Mouse (Mus musculus) left cerebral cortex, postnatal 10 days (tissue): ENCODE measurements at regions not wholly inside any gene's neighbourhood (a gene's known extent, or its start where the extent isn't known, plus 50 kb on each side); places are given as distances from the start of the nearest gene placed in this dataset.
A peak's percentile ranks its signal among the peaks of the same experiment; 100 is the strongest.

Experiments used
- DNase-seq, 2 experiments: peaks; one replicate each; pipeline ENCODE4 v3.0.0; 2021 to 2022; ENCODE audit warnings: low spot score in 2 of 2, mixed read lengths in 1 of 2; ENCODE audit errors: extremely low spot score in 1 of 2
- intact Hi-C: fragments of 180-260 bp; cut with DNase I; formaldehyde crosslinking; loops from one replicate; pipeline ENCODE4 v1.15.1; 2025

- intact Hi-C loops: no loop called here
Observed at GRCm38 (mm10) chr2:178593743-178594142, 163.4 kb downstream of the Cdh26 start.

DNA sequence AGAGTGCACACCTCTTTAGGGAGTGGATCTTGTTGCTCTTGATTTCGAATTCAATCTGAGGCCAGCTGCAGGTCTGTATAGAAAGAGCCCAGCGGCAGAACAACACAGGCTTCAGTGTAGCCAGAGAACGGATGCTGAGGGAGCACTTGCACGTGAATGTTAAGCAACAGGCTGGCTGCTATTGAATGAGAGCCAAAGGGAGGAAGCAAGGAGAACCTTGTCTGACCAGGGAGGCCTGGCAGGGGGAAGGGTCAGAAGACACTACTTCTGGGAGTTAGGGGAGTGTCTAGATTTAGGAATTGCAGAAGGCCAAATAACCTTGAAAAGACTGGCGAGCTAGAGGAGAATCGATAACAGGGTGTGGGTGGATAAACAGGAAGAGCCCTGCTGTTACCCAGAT lies 163.8 kb downstream of the Cdh26 start:
- intact Hi-C loops: no loop called here
- DNase-seq: no peak

More at GRCm38 (mm10) chr2:178593743-178594142, 163.4 kb downstream of the Cdh26 start:
- no peak for DNase-seq

DNA sequence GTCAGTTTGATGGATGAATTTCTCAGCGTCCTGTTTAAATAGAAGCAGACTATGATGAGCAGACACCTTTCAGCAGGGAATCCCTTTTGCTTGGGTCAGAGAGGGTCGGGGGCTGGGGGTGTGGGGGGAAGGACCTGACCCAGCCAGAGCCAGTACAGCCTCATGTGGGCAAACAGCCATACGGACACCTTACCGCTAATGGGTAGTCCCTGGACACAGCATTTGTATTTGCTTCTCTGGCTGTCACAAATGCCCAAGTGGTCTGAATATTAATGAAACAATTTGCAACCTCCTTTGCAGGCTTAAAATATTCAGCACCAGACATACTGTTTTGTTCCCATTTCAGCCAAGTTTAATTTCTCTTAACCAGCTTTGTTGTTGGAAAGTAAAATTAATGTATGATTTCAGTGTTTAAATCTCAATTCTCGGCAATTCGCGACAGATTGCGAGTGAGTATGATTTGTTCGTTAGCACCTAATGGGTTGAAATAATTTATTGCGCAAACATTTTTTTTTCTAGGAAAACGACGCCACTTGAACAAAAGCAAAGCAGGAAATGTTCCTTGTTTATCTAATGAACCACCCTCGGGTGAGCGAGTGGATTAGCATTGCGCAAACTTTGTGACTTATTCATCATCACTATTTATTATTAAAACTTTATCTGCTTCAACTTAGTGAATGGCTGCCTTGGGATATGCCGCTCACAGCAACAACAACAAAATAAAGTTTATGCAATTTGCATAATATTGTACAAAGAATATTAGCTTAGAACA lies 166.2 kb downstream of the Cdh26 start:
- no peak for DNase-seq
- intact Hi-C loops: no loop called here

DNA sequence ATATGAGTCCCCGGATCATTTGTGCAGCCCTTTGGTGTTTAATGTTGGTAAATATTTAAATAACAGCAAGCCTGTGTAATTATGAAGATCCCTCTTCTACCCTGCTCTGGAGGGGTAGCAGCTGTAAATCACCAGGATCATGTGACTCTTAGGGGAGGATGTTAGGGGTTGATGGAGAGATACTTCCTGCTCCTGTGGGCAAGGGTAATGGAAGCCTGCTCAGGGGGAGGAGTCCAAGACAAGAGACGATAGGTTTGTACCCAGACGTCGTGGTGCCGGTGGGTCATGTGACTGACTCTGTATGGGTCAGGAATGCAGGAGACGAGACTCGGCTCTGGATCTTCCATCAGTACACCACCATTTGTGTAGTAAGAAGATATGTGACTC lies 166.7 kb downstream of the Cdh26 start:
- DNase-seq: no peak
- intact Hi-C loops: no loop called here

- intact Hi-C loops: no loop called here
- no peak for DNase-seq
Observed at GRCm38 (mm10) chr2:178598371-178598770, 168.0 kb downstream of the Cdh26 start.

GRCm38 (mm10) chr2:178598836-178599235 lies 168.5 kb downstream of the Cdh26 start:
- intact Hi-C loops: no loop called here
- no peak for DNase-seq

- DNase-seq: no peak
- intact Hi-C loops: no loop called here
Observed at GRCm38 (mm10) chr2:178603443-178603842, 173.1 kb downstream of the Cdh26 start.

- intact Hi-C loops: no loop called here
- peak; percentile 20 to 57 for DNase-seq
Observed at GRCm38 (mm10) chr2:178606733-178607132, 176.4 kb downstream of the Cdh26 start.

DNA sequence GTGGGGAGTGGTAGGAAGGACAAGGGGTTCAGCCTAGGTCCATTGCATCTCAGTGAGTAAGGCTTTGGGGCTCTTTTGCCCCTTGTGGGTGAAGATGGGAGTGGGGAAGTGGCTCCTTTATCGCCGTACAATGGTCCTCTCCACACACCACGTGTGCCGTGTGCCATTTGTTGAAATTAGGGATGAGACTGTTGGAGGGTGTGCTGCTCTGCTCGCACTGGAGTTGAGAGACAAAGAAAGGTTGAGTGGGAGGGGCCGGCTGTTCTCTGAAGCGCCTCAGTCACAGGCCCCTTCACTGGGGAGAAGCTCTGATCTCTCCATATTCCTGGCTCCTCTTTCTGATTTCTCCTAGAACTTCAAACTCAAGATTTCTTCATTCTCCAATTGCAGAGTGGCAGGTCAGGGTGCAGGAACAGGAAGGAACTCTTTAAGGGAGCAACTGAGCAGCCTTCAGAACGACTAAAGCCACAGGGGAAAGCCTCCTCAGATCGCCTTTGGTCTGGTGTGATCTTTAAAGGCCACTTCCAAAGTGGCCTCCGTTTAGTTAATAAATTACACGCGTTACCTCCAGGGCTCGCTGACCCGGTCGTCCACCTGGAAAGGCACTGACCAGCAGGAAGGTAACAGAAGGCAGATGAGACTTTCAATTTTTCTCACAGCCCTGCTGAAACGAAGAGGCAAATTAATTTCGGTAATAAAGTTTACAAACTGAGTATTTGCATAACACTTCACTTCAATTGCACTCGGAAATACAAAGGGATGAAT lies 180.1 kb downstream of the Cdh26 start:
- intact Hi-C loops: no loop called here
- DNase-seq: no peak

DNA sequence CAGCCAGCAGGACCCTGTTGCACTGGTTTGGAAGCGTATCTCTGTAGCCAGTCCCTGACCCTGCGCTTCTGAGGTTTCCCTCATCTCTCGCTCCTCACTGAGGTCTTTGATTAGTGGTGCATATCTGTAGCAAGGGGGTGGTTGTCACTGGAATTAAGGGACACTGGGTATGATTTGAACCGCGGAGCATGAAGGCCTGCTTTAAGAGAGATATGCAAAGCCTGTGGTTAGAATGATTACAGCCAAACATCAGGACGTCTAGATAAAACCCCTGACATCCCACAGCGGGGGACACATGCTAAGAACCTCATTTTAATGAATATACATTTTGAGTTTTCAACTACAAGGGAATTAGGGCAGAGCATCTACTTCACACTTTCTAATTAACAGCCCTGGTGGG lies 184.4 kb downstream of the Cdh26 start:
- intact Hi-C loops: no loop called here

DNA sequence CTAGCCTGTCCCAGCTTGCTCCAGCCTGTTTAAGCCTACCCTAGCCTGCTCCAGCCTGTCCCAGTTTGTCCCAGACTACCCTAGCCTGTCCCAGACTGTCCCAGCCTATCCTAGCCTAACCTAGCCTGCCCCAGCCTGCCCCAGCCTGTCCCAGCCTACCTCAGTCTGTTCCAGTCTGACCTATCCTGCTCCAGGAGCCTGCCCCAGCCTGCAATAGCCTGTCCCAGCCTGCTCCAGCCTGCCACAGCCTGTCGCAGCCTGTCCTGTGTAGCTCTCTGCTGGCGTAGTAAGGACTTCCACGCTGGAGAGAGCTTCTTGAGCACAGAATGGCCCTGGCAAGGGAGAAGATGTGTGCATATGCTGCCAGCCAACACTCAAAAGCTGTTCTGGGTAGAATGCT lies 192.5 kb downstream of the Cdh26 start:
- intact Hi-C loops: loop anchor here (5.0 to 10.0 kb wide), 2 partner anchors 50 to 572 kb away; no protein-coding TSS in a partner anchor
- DNase-seq: peak in 1 of 2 experiments; percentile 34

More for the DNA sequence above, 184.4 kb downstream of the Cdh26 start:
- DNase-seq: no peak

GRCm38 (mm10) chr2:178624475-178624874 lies 194.1 kb downstream of the Cdh26 start:
- intact Hi-C loops: loop anchor here (5.0 to 10.0 kb wide), 2 partner anchors 52 to 570 kb away; no protein-coding TSS in a partner anchor
- DNase-seq: no peak

DNA sequence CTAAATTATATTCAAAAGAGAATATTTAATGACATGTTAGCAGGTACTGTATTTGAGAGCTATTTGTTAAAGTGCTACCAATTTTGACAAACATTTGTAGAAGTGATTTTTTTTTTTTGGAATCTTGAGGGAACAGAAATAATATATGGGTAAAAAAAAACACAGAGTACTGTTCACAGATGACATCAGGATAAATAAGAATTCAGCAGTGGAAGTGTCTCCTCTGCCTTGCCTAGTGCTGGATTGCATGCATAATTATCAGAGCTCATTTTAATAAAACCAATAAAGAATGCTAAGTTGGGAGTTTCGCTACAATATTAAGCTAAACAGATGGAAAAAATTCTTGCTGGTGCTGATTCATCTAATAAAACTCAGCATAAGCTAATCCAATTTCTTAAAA lies 194.6 kb downstream of the Cdh26 start:
- intact Hi-C loops: loop anchor here (5.0 to 10.0 kb wide), 2 partner anchors 53 to 570 kb away; no protein-coding TSS in a partner anchor
- no peak for DNase-seq

GRCm38 (mm10) chr2:178629756-178630155 lies 199.4 kb downstream of the Cdh26 start:
- intact Hi-C loops: loop anchor here (10.0 kb wide), 2 partner anchors 565 to 805 kb away; no protein-coding TSS in a partner anchor
- peak; percentile 45 to 57 for DNase-seq

DNA sequence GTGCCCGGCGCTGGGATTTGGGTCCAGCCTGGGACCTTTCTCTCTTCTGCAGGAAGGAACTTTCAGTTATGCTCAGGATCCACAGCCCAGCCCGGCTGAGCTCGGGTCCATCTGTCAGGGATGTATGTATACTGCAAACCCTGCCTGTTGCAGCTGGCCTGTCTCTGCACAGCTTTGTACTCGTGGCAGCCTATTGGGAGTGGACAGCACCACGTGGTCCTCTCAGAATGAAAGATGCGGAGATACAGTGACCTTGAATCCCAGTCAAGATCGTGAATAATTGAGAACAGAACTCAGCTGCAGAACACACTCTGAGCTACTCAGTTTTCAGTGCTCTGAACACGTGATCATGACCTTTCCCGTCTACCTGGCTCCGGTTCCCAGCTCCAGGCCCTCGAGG lies 200.2 kb downstream of the Cdh26 start:
- intact Hi-C loops: loop anchor here (10.0 kb wide), 1 partner anchor 804 kb away; no protein-coding TSS in a partner anchor
- no peak for DNase-seq

- intact Hi-C loops: loop anchor here (10.0 kb wide), 1 partner anchor 803 kb away; no protein-coding TSS in a partner anchor
- DNase-seq: no peak
Observed at GRCm38 (mm10) chr2:178631336-178631735, 201.0 kb downstream of the Cdh26 start.

GRCm38 (mm10) chr2:178631966-178632365 lies 201.6 kb downstream of the Cdh26 start:
- DNase-seq: no peak
- intact Hi-C loops: loop anchor here (10.0 kb wide), 1 partner anchor 803 kb away; no protein-coding TSS in a partner anchor

- intact Hi-C loops: loop anchor here (10.0 kb wide), 1 partner anchor 802 kb away; no protein-coding TSS in a partner anchor
- no peak for DNase-seq
Observed at GRCm38 (mm10) chr2:178632831-178633585, 202.7 kb downstream of the Cdh26 start.

- peak in 1 of 2 experiments; percentile 54 for DNase-seq
- intact Hi-C loops: loop anchor here (10.0 kb wide), 1 partner anchor 801 kb away; no protein-coding TSS in a partner anchor
Observed at GRCm38 (mm10) chr2:178634116-178634515, 203.8 kb downstream of the Cdh26 start.
